Mouse (Mus musculus): ENCODE data around the gene Znhit3. TPM values are rescaled to one million over a fixed set of nuclear protein-coding genes. Genes with fewer than 3 reads are reported as not detected.

Znhit3 gene
- 10 to 100 TPM; 28.0 to 34.8 TPM for total RNA-seq (2021)
- long read RNA-seq, experiment 1, transcript Znhit3-201 (5 exons, 998 nt): major isoform, 41 of 44 reads
- long read RNA-seq, experiment 1, partial matches to known transcripts: 1 of 44 reads
- long read RNA-seq, experiment 1, other reads (novel, unspliced or antisense): 2 of 44 reads
- long read RNA-seq, experiment 2, transcript Znhit3-201 (5 exons, 998 nt): major isoform, 31 of 33 reads
- long read RNA-seq, experiment 2, partial matches to known transcripts: 1 of 33 reads
- long read RNA-seq, experiment 2, other reads (novel, unspliced or antisense): 1 of 33 reads

GRCm38 (mm10) chr11:84916053-84916702 lies at the start of gene Znhit3:
TSS of gene Znhit3 (minus strand) at chr11:84916366.
- intact Hi-C loops (cut with DNase I): loop anchor here (5.0 kb wide), 1 partner anchor 266 kb away; no protein-coding TSS in a partner anchor
- peak; percentile 94 to 96 for DNase-seq (ENCODE audit: low spot score in 2 of 2)

- intact Hi-C loops (cut with DNase I): no loop called here
Observed at GRCm38 (mm10) chr11:84963556-84963955, 47.4 kb upstream of the Znhit3 start.

DNA sequence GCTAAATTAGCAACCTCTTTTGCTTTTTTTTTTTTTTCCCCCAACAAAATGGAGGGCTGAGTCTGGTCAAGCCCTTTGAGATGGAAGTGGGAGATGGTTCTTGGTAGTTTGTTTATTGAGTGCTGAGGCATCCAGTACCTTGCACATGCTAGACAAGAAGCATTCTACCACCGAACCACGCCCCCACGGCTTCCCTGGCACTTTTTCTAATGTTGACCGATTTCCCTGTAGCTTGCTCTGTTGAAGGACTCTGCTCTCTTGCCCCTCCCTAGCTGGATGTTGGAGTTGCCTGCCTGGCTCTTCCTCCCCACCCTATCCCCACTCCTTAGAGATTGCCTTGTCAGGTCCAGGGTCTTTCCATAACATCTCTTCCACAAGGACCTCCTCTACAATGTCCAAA lies 46.4 kb upstream of the Znhit3 start:
- no peak for DNase-seq (ENCODE audit: low spot score in 2 of 2)
- intact Hi-C loops (cut with DNase I): no loop called here

More at GRCm38 (mm10) chr11:84963556-84963955, 47.4 kb upstream of the Znhit3 start:
- DNase-seq (ENCODE audit: low spot score in 2 of 2): no peak

DNA sequence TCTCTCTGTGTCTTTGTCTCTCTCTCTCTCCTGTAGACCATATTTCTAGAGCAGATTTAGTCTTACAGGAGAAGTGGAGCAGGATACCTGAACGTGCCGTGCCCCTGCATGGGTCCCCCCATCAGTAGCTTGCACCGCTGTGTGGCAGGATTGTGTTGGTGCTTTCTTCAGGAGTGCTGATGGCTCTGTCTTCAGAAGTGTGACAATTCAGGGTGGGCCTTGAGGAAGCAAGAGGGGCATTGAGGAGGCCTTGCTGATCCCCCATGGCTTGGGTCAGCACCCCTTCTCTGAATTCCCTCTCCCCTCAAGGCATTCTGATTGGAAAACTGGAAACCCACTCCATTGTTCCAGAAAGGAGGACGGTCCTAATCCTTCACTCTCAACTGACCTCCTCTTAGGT lies 45.4 kb upstream of the Znhit3 start:
- intact Hi-C loops (cut with DNase I): no loop called here
- DNase-seq (ENCODE audit: low spot score in 2 of 2): no peak

GRCm38 (mm10) chr11:84960780-84961179 lies 44.6 kb upstream of the Znhit3 start:
- intact Hi-C loops (cut with DNase I): no loop called here
- no peak for DNase-seq (ENCODE audit: low spot score in 2 of 2)

- DNase-seq (ENCODE audit: low spot score in 2 of 2): no peak
- intact Hi-C loops (cut with DNase I): no loop called here
Observed at GRCm38 (mm10) chr11:84960291-84960690, 44.1 kb upstream of the Znhit3 start.

- no peak for DNase-seq (ENCODE audit: low spot score in 2 of 2)
- intact Hi-C loops (cut with DNase I): no loop called here
Observed at GRCm38 (mm10) chr11:84959701-84960181, 43.6 kb upstream of the Znhit3 start.

DNA sequence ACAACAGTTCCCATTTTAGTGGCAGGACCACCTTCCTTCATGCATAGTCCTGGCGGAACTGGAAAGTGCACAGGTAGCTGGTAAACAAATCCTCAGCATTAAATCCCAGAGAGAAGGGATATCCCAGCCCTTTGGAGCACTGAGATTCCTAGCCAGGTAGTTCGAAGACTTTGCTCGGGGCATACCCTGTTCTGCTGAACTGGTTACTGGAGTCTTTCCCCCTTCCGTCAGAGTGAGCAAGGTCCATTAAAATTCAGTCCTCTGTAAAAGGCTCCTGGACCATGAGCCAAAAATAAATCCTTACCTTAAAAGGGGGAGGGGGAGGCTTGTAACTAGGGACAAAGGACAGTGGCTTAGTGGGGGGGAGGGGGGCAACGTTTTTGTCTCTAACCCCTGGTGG lies 43.0 kb upstream of the Znhit3 start:
- intact Hi-C loops (cut with DNase I): no loop called here

DNA sequence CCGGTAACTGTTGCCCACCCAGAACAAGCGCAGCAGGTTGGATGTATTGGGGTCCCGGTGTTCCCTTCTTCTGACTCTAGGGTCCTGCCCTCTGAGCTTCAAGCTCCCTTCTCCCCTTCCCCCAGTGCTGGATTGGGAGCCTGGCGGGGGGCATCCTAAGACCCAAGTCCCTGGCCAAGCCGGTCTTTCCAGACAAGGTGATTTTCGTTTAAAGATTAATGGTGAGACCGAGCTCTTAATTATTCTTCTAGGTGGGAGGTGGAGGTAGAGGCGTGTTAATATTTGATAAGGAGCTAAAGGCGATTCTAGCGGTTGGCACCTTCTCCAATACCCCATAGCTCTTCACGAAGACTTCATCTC lies 42.1 kb upstream of the Znhit3 start:
- DNase-seq (ENCODE audit: low spot score in 2 of 2): no peak
- intact Hi-C loops (cut with DNase I): no loop called here

More for the DNA sequence above, 43.0 kb upstream of the Znhit3 start:
- no peak for DNase-seq (ENCODE audit: low spot score in 2 of 2)

GRCm38 (mm10) chr11:84957591-84958270 lies 41.6 kb upstream of the Znhit3 start, which contains the start of gene Car4:
TSS of gene Car4 (plus strand) at chr11:84957786.
- intact Hi-C loops (cut with DNase I): no loop called here

GRCm38 (mm10) chr11:84957171-84957570 lies 41.0 kb upstream of the Znhit3 start:
- intact Hi-C loops (cut with DNase I): no loop called here
- DNase-seq (ENCODE audit: low spot score in 2 of 2): no peak

More at GRCm38 (mm10) chr11:84957591-84958270, 41.6 kb upstream of the Znhit3 start, which contains the start of gene Car4:
- DNase-seq (ENCODE audit: low spot score in 2 of 2): peak in 1 of 2 experiments; percentile 28

GRCm38 (mm10) chr11:84956400-84956799 lies 40.2 kb upstream of the Znhit3 start:
- no peak for DNase-seq (ENCODE audit: low spot score in 2 of 2)
- intact Hi-C loops (cut with DNase I): no loop called here

DNA sequence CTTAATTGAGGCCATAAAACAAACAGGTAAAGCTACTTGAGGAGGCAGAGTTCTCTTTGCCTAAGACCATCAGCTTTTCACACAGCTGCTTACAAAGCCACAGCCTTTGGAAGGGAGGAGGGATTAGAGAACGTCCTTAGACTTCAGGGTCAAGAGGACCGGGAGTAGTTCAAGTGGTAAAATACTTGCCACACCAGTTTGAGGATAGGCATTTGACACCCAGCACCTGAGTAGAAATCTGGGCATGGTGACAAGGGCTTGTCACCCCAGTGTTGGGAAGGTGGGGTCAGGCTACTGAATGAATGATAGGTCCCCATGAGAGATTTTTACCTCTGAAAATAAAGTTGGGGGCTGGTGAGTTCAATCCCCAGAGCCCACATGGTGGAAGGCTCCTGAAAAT lies 36.4 kb upstream of the Znhit3 start:
- intact Hi-C loops (cut with DNase I): no loop called here
- no peak for DNase-seq (ENCODE audit: low spot score in 2 of 2)

- intact Hi-C loops (cut with DNase I): no loop called here
- no peak for DNase-seq (ENCODE audit: low spot score in 2 of 2)
Observed at GRCm38 (mm10) chr11:84948526-84948925, 32.4 kb upstream of the Znhit3 start.

- intact Hi-C loops (cut with DNase I): no loop called here
- DNase-seq (ENCODE audit: low spot score in 2 of 2): no peak
Observed at GRCm38 (mm10) chr11:84948114-84948513, 31.9 kb upstream of the Znhit3 start.

- no peak for DNase-seq (ENCODE audit: low spot score in 2 of 2)
- intact Hi-C loops (cut with DNase I): no loop called here
Observed at GRCm38 (mm10) chr11:84947206-84947605, 31.0 kb upstream of the Znhit3 start.

DNA sequence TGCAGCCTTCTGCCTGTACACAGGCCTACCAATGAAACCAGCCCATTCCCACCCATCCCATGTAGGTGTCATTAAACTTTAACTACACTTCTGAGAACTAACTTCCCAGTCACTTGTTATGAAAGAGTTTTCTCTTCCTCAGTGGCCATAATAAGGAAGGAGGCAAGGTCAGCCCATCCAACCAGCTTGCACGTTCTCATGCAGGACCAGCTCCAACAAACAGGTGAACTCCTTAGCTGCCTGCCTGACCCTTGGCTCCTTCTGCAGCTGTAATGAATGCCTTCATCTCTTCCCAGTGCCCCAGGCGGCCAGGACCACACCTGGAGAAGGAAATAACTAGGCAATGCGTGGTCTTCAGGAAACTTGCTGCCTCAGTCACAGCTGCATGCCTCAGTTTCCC lies 29.7 kb upstream of the Znhit3 start:
- no peak for DNase-seq (ENCODE audit: low spot score in 2 of 2)
- intact Hi-C loops (cut with DNase I): no loop called here

- intact Hi-C loops (cut with DNase I): no loop called here
Observed at GRCm38 (mm10) chr11:84944639-84945435, 28.7 kb upstream of the Znhit3 start.

GRCm38 (mm10) chr11:84943948-84944347 lies 27.8 kb upstream of the Znhit3 start:
- intact Hi-C loops (cut with DNase I): no loop called here

More at GRCm38 (mm10) chr11:84944639-84945435, 28.7 kb upstream of the Znhit3 start:
- no peak for DNase-seq (ENCODE audit: low spot score in 2 of 2)

More at GRCm38 (mm10) chr11:84943948-84944347, 27.8 kb upstream of the Znhit3 start:
- DNase-seq (ENCODE audit: low spot score in 2 of 2): no peak

Data from left cerebral cortex, postnatal 14 days (tissue).